Mouse (Mus musculus): ENCODE data around the gene Wdr59. TPM values are rescaled to one million over a fixed set of nuclear protein-coding genes. Genes with fewer than 3 reads are reported as not detected.
A peak's percentile ranks its signal among the peaks of the same experiment; 100 is the strongest.

Wdr59 gene
- polyA plus RNA-seq, 1 experiment from 2014 or later: 6.6 TPM

GRCm38 (mm10) chr8:111551511-111552130, 29.7 kb upstream of the Wdr59 start:
- no peak overlapping the region for H3K27ac ChIP-seq (replicated peaks)
- H3K4me1 ChIP-seq: peaks cover 20% of the 10 kb centered on the region
- 69% methylated on average over 8 of the region's 8 CpGs for WGBS
- no peak overlapping the region for H3K4me3 ChIP-seq
- H3K9me3 ChIP-seq: no peaks in the 10 kb centered on the region
- peaks cover 46% of the 10 kb centered on the region for H3K36me3 ChIP-seq (replicated peaks)
- no peak for DNase-seq (ENCODE audit: low spot score)
- no peaks in the 10 kb centered on the region for H3K27me3 ChIP-seq (replicated peaks; ENCODE audit: low read depth, poor library complexity, severe bottlenecking)

GRCm38 (mm10) chr8:111550002-111550870, 28.3 kb upstream of the Wdr59 start:
- H3K4me3 ChIP-seq: no peak overlapping the region
- H3K4me1 ChIP-seq: peaks cover 17% of the 10 kb centered on the region
- no peak for DNase-seq (ENCODE audit: low spot score)
- no peak overlapping the region for H3K27ac ChIP-seq (replicated peaks)
- H3K9me3 ChIP-seq: no peaks in the 10 kb centered on the region
- H3K36me3 ChIP-seq (replicated peaks): peaks cover 45% of the 10 kb centered on the region
- no peaks in the 10 kb centered on the region for H3K27me3 ChIP-seq (replicated peaks; ENCODE audit: low read depth, poor library complexity, severe bottlenecking)
- WGBS: 71% methylated on average over 9 of the region's 9 CpGs

GRCm38 (mm10) chr8:111548201-111548600, 26.3 kb upstream of the Wdr59 start:
- Histone ChIP-seq H3K4me1 (peaks cover 12% of the 10 kb centered on the region), H3K36me3 (replicated peaks) (peaks cover 58% of the 10 kb centered on the region), H3K9me3 (peaks cover 4% of the 10 kb centered on the region; the same call in 1 of the 2 replicates), H3K27ac (replicated peaks) (no peak overlapping the region), H3K4me3 (no peak overlapping the region), H3K27me3 (replicated peaks; ENCODE audit: low read depth, poor library complexity, severe bottlenecking) (no peaks in the 10 kb centered on the region)
- DNase-seq (ENCODE audit: low spot score): no peak
- WGBS: 88% methylated on average over 6 of the region's 6 CpGs

DNA sequence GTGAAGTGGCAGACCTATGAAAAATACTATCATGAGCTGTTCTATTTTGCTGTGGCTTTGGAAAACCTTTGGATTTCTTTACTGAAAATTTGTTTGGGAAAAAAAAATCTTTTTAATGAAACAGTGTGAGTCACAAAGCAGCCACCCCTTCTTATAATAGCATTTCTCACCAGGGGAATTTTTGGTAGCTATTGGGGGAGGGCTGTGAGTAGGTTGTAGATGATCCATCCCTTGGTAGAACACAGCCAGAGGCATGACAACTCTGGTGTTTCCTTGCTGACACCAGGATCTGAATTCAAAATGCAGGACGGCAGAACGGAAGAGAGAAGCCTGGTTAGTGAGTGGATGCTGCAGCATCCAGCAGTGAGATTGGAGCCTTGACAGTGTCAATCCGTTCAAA, 25.3 kb upstream of the Wdr59 start:
- WGBS: 89% methylated on average over 3 of the region's 3 CpGs
- peaks cover 62% of the 10 kb centered on the region for H3K36me3 ChIP-seq (replicated peaks)

GRCm38 (mm10) chr8:111545406-111546156, 23.7 kb upstream of the Wdr59 start:
- H3K36me3 ChIP-seq (replicated peaks): peaks cover 75% of the 10 kb centered on the region
- H3K27ac ChIP-seq (replicated peaks): no peak overlapping the region
- no peak overlapping the region for H3K4me3 ChIP-seq
- no peaks in the 10 kb centered on the region for H3K27me3 ChIP-seq (replicated peaks; ENCODE audit: low read depth, poor library complexity, severe bottlenecking)
- WGBS: 89% methylated on average over 8 of the region's 8 CpGs
- H3K9me3 ChIP-seq: peaks cover 4% of the 10 kb centered on the region; the same call in 1 of the 2 replicates
- H3K4me1 ChIP-seq: peaks cover 14% of the 10 kb centered on the region
- no peak for DNase-seq (ENCODE audit: low spot score)

More for the DNA sequence above, 25.3 kb upstream of the Wdr59 start:
- Histone ChIP-seq H3K27me3 (replicated peaks; ENCODE audit: low read depth, poor library complexity, severe bottlenecking) (no peaks in the 10 kb centered on the region), H3K4me3 (no peak overlapping the region), H3K4me1 (peaks cover 12% of the 10 kb centered on the region), H3K9me3 (peaks cover 4% of the 10 kb centered on the region; the same call in 1 of the 2 replicates), H3K27ac (replicated peaks) (no peak overlapping the region)
- no peak for DNase-seq (ENCODE audit: low spot score)

DNA sequence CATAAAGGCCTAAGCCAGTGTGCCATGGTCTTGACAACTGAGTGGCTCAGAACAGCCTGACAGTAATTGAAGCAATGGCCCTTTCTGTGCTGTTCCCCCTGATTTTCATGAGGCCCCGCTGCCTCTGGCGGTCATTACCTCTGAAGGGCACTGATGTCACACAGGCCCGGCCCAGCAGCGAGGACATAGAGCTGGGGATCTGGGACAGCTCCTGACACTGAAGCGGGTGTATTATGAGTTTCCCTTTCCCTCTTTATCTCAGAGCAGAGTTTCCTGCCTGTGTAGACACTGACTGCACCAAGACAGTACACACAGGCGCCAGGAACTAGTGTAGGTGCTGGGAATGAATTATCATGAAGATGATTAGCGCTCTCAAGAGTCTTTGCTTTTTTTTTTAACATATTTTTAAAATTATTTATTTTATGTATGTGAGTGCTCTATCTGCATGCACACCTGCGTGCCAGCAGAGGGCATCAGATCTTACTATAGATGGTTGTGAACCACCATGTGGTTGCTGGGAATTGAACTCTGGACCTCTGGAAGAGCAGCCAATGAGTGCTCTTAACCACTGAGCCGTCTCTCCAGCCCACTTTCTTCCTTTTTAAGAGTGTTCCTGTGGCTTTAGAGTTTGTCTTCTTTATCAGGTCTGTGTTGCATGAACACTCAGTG, 22.0 kb upstream of the Wdr59 start:
- Histone ChIP-seq H3K36me3 (replicated peaks) (peaks cover 68% of the 10 kb centered on the region), H3K27me3 (replicated peaks; ENCODE audit: low read depth, poor library complexity, severe bottlenecking) (no peaks in the 10 kb centered on the region), H3K4me3 (no peak overlapping the region), H3K27ac (replicated peaks) (no peak overlapping the region), H3K9me3 (peaks cover 4% of the 10 kb centered on the region; the same call in 1 of the 2 replicates), H3K4me1 (peaks cover 23% of the 10 kb centered on the region)
- WGBS: 90% methylated on average over 9 of the region's 9 CpGs
- DNase-seq (ENCODE audit: low spot score): no peak

DNA sequence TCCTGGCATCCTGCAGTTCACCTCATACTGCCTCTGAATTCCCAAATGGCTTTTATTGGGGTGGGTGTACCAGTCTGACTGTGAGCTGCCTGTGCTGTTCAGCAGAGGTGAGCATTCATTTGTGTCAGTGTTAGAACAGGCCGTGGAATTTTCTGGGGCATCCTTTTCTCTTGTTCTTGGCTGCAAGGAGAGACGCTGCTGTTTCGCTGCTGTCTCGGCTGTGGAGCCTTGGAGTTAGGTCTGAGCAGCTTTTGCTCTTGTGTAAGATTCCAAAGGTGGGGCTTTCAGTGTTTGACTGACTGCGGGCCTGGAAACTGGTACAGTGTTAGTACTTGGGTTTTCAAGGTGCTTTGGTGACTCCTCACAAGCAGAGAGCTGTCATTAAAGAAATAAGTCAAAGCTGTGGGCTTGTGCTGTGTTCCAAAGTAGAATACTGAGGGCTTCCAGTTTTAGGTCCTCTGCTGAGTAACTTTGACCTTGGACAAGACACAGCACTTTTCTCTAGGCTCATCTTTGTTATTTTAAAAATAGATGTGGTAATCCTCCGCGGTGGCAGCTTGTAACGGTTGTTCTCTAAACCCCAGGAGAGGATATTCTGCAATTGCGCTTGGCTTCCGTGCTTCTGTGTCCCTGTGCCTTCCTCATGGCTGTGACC, 17.7 kb upstream of the Wdr59 start:
- H3K27ac ChIP-seq (replicated peaks): peak overlapping the region; percentile 40; the same call in 1 of the 2 replicates
- 79% methylated on average over 10 of the region's 10 CpGs for WGBS

DNA sequence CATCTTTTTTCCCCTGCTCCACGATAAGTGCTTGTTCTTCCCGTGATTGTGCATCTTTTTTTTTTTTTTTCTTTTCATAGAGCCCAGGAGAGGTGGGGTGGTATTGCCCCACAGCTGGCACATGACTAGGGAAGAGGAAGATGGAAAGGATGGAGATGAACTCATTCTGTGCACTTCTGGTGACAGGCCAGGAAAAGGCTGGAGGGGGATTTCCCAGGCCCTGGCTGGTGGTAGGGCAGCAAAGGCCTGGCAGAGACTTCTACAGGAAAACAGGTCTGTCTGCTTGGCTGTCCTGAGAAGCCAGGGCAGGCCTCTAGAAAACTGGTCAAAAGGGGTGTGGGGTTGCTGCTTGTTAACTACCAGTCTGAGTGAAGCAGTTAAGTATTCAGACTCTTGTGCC, 16.3 kb upstream of the Wdr59 start:
- 14% methylated on average over 2 of the region's 2 CpGs for WGBS
- peaks cover 39% of the 10 kb centered on the region for H3K4me1 ChIP-seq
- H3K9me3 ChIP-seq: no peaks in the 10 kb centered on the region
- H3K27me3 ChIP-seq (replicated peaks; ENCODE audit: low read depth, poor library complexity, severe bottlenecking): no peaks in the 10 kb centered on the region
- peak overlapping the region; percentile 35; the same call in 1 of the 2 replicates for H3K27ac ChIP-seq (replicated peaks)
- peaks cover 27% of the 10 kb centered on the region for H3K36me3 ChIP-seq (replicated peaks)
- no peak for DNase-seq (ENCODE audit: low spot score)
- H3K4me3 ChIP-seq: peak overlapping the region; percentile 98

More for the DNA sequence above, 17.7 kb upstream of the Wdr59 start:
- DNase-seq (ENCODE audit: low spot score): no peak
- Histone ChIP-seq H3K27me3 (replicated peaks; ENCODE audit: low read depth, poor library complexity, severe bottlenecking) (no peaks in the 10 kb centered on the region), H3K4me1 (peaks cover 39% of the 10 kb centered on the region), H3K36me3 (replicated peaks) (peaks cover 41% of the 10 kb centered on the region), H3K9me3 (peaks cover 4% of the 10 kb centered on the region; the same call in 1 of the 2 replicates), H3K4me3 (peak overlapping the region; percentile 98)

DNA sequence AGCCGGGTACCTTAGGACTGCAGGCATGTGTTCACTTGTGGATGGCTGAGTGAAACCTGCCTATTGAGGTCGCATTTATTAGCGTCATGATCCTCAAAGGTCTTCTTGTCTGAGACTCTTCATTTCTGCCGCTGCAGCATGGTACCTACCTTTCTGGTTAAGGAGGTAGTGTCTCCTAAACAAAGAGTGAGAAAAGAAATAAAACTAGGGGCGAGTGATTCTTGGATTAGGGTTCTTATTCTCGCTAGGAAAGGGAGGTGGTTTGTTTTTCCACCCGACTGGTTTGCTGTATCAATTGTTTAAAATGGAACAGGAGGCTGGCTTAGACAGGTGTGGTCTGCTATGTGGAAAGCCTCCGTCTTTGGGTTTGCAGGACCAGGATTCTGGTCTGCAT, 15.9 kb upstream of the Wdr59 start:
- Histone ChIP-seq H3K4me3 (peak overlapping the region; percentile 98), H3K36me3 (replicated peaks) (peaks cover 23% of the 10 kb centered on the region), H3K9me3 (no peaks in the 10 kb centered on the region), H3K4me1 (peaks cover 39% of the 10 kb centered on the region), H3K27ac (replicated peaks) (peak overlapping the region; percentile 98), H3K27me3 (replicated peaks; ENCODE audit: low read depth, poor library complexity, severe bottlenecking) (no peaks in the 10 kb centered on the region)
- WGBS: 7% methylated on average over 8 of the region's 8 CpGs
- no peak for DNase-seq (ENCODE audit: low spot score)

DNA sequence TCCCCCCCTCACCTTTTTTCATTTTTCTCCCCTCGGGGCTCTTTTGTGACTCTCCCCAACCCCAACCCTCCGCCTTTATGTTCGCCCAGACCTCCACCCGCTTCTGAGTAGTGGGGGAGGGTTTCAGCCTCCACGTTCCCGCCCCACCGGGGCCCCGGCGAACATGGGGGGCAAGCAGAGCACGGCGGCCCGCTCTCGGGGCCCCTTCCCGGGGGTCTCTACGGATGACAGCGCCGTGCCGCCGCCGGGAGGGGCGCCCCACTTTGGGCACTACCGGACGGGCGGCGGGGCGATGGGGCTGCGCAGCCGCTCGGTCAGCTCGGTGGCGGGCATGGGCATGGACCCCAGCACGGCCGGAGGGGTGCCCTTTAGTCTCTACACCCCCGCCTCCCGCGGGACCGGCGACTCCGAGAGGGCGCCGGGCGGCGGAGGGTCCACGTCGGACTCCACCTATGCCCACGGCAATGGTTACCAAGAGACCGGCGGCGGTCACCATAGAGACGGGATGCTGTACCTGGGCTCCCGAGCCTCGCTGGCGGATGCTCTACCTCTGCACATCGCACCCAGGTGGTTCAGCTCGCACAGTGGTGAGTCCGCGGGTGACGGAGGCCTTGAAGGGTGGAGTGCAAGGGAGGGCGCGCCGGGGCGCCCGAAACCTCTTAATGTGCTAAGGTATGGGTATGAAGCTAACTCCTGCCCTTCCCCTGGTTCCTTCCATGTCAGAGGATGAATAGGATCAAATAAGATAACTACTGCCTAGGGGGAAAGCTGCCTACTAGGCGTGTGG, 15.3 kb upstream of the Wdr59 start:
- Histone ChIP-seq H3K36me3 (replicated peaks) (peaks cover 19% of the 10 kb centered on the region), H3K9me3 (no peaks in the 10 kb centered on the region), H3K27me3 (replicated peaks; ENCODE audit: low read depth, poor library complexity, severe bottlenecking) (no peaks in the 10 kb centered on the region), H3K4me3 (peak overlapping the region; percentile 98), H3K4me1 (peaks cover 39% of the 10 kb centered on the region), H3K27ac (replicated peaks) (peak overlapping the region; percentile 98)
- peak; percentile 62 for DNase-seq (ENCODE audit: low spot score)
- under 1% methylated on average over 64 of the region's 64 CpGs for WGBS
